Mouse (Mus musculus) thymus, adult 2 months (tissue): ENCODE measurements at regions not wholly inside any gene's neighbourhood (a gene's known extent, or its start where the extent isn't known, plus 50 kb on each side); places are given as distances from the start of the nearest gene placed in this dataset.

Experiments used
- CTCF ChIP-seq: fragments of 200-500 bp; IDR thresholded peaks from 2 replicates; pipeline ENCODE4 v1.5.1; 2012; ENCODE audit warnings: mild to moderate bottlenecking, control low read depth, low read length, moderate library complexity, borderline replicate concordance; ENCODE audit not compliant: control insufficient read depth, poor library complexity, insufficient read depth; ENCODE audit errors: extremely low read depth
- POLR2A ChIP-seq: fragments of 200-500 bp; IDR thresholded peaks from 2 replicates; pipeline ENCODE4 v1.6.1; 2012; ENCODE audit warnings: mild to moderate bottlenecking, low read length, control low read depth, moderate library complexity; ENCODE audit not compliant: control insufficient read depth, poor library complexity, insufficient read depth; ENCODE audit errors: extremely low read depth

GRCm38 (mm10) chr16:29959939-29960637 lies 104.1 kb upstream of the Hes1 start:
- no peak for TF ChIP-seq CTCF
- no peak for TF ChIP-seq POLR2A
